Comparison of ENCODE assay signal across 24 mouse cellular contexts in the genomic region with DNA sequence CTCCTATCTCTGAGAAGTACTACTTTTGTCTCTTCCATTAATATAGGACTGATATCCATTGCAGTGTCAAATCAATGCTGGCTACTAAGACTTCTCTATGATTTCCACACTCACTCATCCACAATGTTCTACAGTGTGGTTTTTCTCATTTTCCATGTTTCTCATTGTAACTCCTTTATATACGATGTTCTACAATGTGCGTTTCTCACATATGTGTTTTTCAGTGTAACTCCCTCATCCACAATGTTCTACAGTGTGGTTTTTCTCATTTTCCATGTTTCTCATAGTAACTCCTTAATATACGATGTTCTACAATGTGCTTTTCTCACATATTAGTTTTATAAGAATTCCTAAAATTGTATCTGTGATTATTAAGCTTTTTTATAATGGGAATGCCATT. TPM values are rescaled to one million over a fixed set of nuclear protein-coding genes. Genes with fewer than 3 reads are reported as not detected.
DNase-seq lines count a peak whose midpoint lies in the region; ATAC-seq and TF ChIP-seq lines count a peak whose summit lies in the region.
"Had no signal": no experiment of that assay in that cellular context is flagged by ENCODE, and none has a peak within 500 bp of the region (broad histone marks: within the 10 kb centered on the region; RNA-seq: fewer than 3 reads in every experiment).

No protein-coding gene starts in this region.

- H3K4me3 ChIP-seq in heart, embryonic 12.5 days = no peak overlapping the region
- H3K4me3 ChIP-seq: embryonic facial prominence, embryonic 13.5 days; heart, embryonic 10.5 days had no signal

- in situ Hi-C loops in Patski (cut with MboI; ENCODE audit: low pct_unique_long_range_greater_than_20kb) = loop anchor here (5.0 kb wide), 1 partner anchor 114 kb away; the partner anchor contains the start of gene Vmn2r103

- H3K27ac ChIP-seq in heart, embryonic 12.5 days (ENCODE audit: poor library complexity, severe bottlenecking) = no peak overlapping the region
- H3K27ac ChIP-seq: embryonic facial prominence, embryonic 13.5 days; heart, embryonic 10.5 days; hindbrain, embryonic 14.5 days had no signal

- CTCF ChIA-PET in Patski (lab: Charles Lee) = no interaction called here

- H3K27me3 ChIP-seq in heart, embryonic 12.5 days (replicated peaks) = no peaks in the 10 kb centered on the region
- H3K27me3 ChIP-seq in Patski = no peaks in the 10 kb centered on the region
- H3K27me3 ChIP-seq: embryonic facial prominence, embryonic 13.5 days had no signal

- H3K36me3 ChIP-seq in heart, embryonic 12.5 days = no peaks in the 10 kb centered on the region
- H3K36me3 ChIP-seq: embryonic facial prominence, embryonic 13.5 days; heart, embryonic 10.5 days had no signal

- no peak for TF ChIP-seq CTCF in Patski (IDR thresholded peaks at IDR 0.05)

- POLR2A ChIA-PET in Patski (lab: Charles Lee) = no interaction called here

- no peak overlapping the region for H3K9ac ChIP-seq in heart, embryonic 12.5 days
- H3K9ac ChIP-seq: embryonic facial prominence, embryonic 13.5 days; hindbrain, embryonic 14.5 days had no signal

- H3K4me1 ChIP-seq in heart, embryonic 12.5 days (replicated peaks) = no peaks in the 10 kb centered on the region
- H3K4me1 ChIP-seq: embryonic facial prominence, embryonic 13.5 days; heart, embryonic 10.5 days had no signal

- intact Hi-C loops in heart, postnatal 36 days (cut with DNase I) = no loop called here

- DNase-seq in heart, postnatal 36 days = no peak
- DNase-seq in 416B (ENCODE audit: low read depth) (peak; percentile 27), Patski (ENCODE audit: low read depth, low spot score) (peak; percentile 7)
- DNase-seq in ovary, adult 18-20 months (ENCODE audit: low spot score) = no peak
- no peak for DNase-seq in frontal cortex, postnatal 25 days (ENCODE audit: low spot score in 2 of 2)
- no peak for DNase-seq in spleen, postnatal 14 days (ENCODE audit: low spot score in 2 of 2)
- DNase-seq: adrenal gland, postnatal 14 days; cerebellum, adult 11-12 months; cerebellum, adult 9-10 months; cerebellum, postnatal 25 days; gastrocnemius, postnatal 10 days; heart, adult 18-20 months; heart, postnatal 4 days had no signal

- no peak overlapping the region for H3K4me2 ChIP-seq in heart, embryonic 12.5 days
- H3K4me2 ChIP-seq: embryonic facial prominence, embryonic 13.5 days; hindbrain, embryonic 14.5 days had no signal

- WGBS in heart, embryonic 12.5 days = 40% methylated on average over 3 of the region's 3 CpGs

- no peaks in the 10 kb centered on the region for H3K9me3 ChIP-seq in heart, embryonic 12.5 days (replicated peaks)
- H3K9me3 ChIP-seq: embryonic facial prominence, embryonic 13.5 days; heart, embryonic 10.5 days had no signal

- ATAC-seq in heart, embryonic 12.5 days (ENCODE audit: insufficient number of reproducible peaks, low FRiP score) = peak; percentile 45; the same call in 1 of the 2 replicates
- ATAC-seq in Patski = peak; percentile 96
- ATAC-seq in megakaryocyte, adult 5-6 weeks (ENCODE audit: poor library complexity, severe bottlenecking) = peak; percentile 60
- ATAC-seq: forebrain, embryonic 14.5 days; intestine, embryonic 16.5 days had no signal

RNA-seq across cellular contexts. Expression of gene Vmn2r102, which starts 1.7 kb away (rescaled TPM):
- polyA plus RNA-seq in heart, embryonic 12.5 days (2016; fragmentation: Nextera tagmentation; extraction: Ambion mirVana) = not detected in 2 replicates
- total RNA-seq in heart, postnatal 36 days (2021) = not detected
- polyA plus RNA-seq in Patski (2021) = not detected
- not detected in 2 replicates for total RNA-seq in megakaryocyte, adult 5-6 weeks (2015)
- not detected in 2 replicates for total RNA-seq in megakaryocyte, adult 5-6 weeks (2017)
- total RNA-seq: adrenal gland, adult 18-20 months; adrenal gland, postnatal 14 days; ES-E14; gastrocnemius, postnatal 10 days; gastrocnemius, postnatal 4 days; heart, adult 18-20 months; heart, postnatal 4 days had no signal
- polyA plus RNA-seq: embryonic facial prominence, embryonic 13.5 days; forebrain, embryonic 14.5 days; heart, embryonic 10.5 days; heart, embryonic 16.5 days; hindbrain, embryonic 14.5 days; intestine, embryonic 16.5 days had no signal

Comparison
In these comparisons a context has a peak if more than half of its experiments do, and no peak if none do; other contexts are left out.
1. ATAC-seq: peak in every context shown above with its lines; median percentile 96 in Patski; 60 in megakaryocyte, adult 5-6 weeks; 45 in heart, embryonic 12.5 days.
2. DNase-seq: peak in 416B (single experiment) and Patski (single experiment); none in heart, postnatal 36 days (0 of 2), ovary, adult 18-20 months (single experiment), frontal cortex, postnatal 25 days (0 of 2) and spleen, postnatal 14 days (0 of 2).